Mouse (Mus musculus) hindbrain, embryonic 16.5 days (tissue): ENCODE data around the gene Lamc2. TPM values are rescaled to one million over a fixed set of nuclear protein-coding genes. Genes with fewer than 3 reads are reported as not detected.

Source experiments
- ATAC-seq: fragments of 200-750 bp; cut with Nextera tagmentation; 2 replicates; pipeline ENCODE4 v1.8.0; 2017; ENCODE audit warnings: moderate TSS enrichment, moderate library complexity
- H3K27ac ChIP-seq: fragments of 300-500 bp; sonication (generic); 2 replicates; pipeline ENCODE4 v1.5.1; 2014; ENCODE audit warnings: low read depth, mild to moderate bottlenecking, control low read depth, low read length, moderate library complexity
- H3K27me3 ChIP-seq: fragments of 300-500 bp; sonication (generic); replicated peaks from 2 replicates; pipeline ENCODE4 v1.6.1; 2014; ENCODE audit warnings: low read length; ENCODE audit not compliant: control insufficient read depth, insufficient read depth
- H3K36me3 ChIP-seq: fragments of 300-500 bp; sonication (generic); 2 replicates; pipeline ENCODE4 v1.6.1; 2014; ENCODE audit warnings: mild to moderate bottlenecking, low read length, moderate library complexity, mixed read lengths; ENCODE audit not compliant: control insufficient read depth, insufficient read depth
- H3K4me1 ChIP-seq: fragments of 300-500 bp; sonication (generic); 2 replicates; pipeline ENCODE4 v1.6.1; 2014; ENCODE audit warnings: low read depth, low read length; ENCODE audit not compliant: control insufficient read depth, insufficient read depth
- H3K4me2 ChIP-seq: fragments of 300-500 bp; sonication (generic); 2 replicates; pipeline ENCODE4 v1.6.1; 2014; ENCODE audit warnings: mild to moderate bottlenecking, low read length, control low read depth, moderate library complexity
- H3K4me3 ChIP-seq: fragments of 300-500 bp; sonication (generic); 2 replicates; pipeline ENCODE4 v1.5.1; 2014; ENCODE audit warnings: mild to moderate bottlenecking, low read length, control low read depth, moderate library complexity
- H3K9ac ChIP-seq: fragments of 300-500 bp; sonication (generic); 2 replicates; pipeline ENCODE4 v1.6.1; 2014; ENCODE audit warnings: low read depth, mild to moderate bottlenecking, control low read depth, low read length, moderate library complexity
- H3K9me3 ChIP-seq: fragments of 300-500 bp; sonication (generic); 2 replicates; pipeline ENCODE4 v1.6.1; 2014; ENCODE audit warnings: mild to moderate bottlenecking, low read length, moderate library complexity; ENCODE audit not compliant: control insufficient read depth
- whole genome bisulfite sequencing: fragments of 180-500 bp; shearing (Covaris S2); extraction: QIAGEN DNeasy Blood & Tissue Kit; methylation state at CpG from one replicate; pipeline ENCODE4 v1.1.7; 2014; 5-methylcytosine and 5-hydroxymethylcytosine counted together
- polyA plus RNA-seq: library from polyadenylated mRNA; unstranded; fragments of >200 nt; fragmentation: Nextera tagmentation; extraction: Ambion mirVana; gene quantifications from 2 replicates; pipeline ENCODE4 v1.2.1, GENCODE M21; 2015

Gene Lamc2
- polyA plus RNA-seq, 1 experiment from 2014 or later: 2.5 TPM

DNA sequence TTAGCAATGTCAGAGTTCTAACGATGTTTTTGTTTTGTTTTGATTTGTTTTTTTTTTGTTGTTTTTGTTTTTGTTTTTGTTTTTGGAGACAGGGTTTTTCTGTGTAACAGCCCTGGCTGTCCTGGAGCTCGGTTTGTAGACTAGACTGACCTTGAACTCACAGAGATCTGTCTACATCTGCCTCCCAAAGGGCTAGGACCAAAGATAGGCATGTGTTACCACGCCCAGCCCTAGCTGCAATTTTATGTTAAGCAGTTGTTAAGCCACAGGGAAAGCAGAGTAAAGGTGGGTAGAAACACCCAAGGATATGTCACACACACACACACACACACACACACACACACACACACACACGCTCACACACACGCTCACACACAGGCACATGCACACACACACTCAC lies 76.9 kb downstream of the Lamc2 start:
- Histone ChIP-seq H3K9ac (no peak overlapping the region), H3K9me3 (no peaks in the 10 kb centered on the region), H3K4me3 (no peak overlapping the region), H3K4me2 (no peak overlapping the region), H3K4me1 (peaks cover 5% of the 10 kb centered on the region; the same call in 1 of the 2 replicates), H3K27ac (no peak overlapping the region), H3K27me3 (no peaks in the 10 kb centered on the region), H3K36me3 (peaks cover 4% of the 10 kb centered on the region)
- 83% methylated on average over 5 of the region's 5 CpGs for WGBS
- ATAC-seq: no peak

DNA sequence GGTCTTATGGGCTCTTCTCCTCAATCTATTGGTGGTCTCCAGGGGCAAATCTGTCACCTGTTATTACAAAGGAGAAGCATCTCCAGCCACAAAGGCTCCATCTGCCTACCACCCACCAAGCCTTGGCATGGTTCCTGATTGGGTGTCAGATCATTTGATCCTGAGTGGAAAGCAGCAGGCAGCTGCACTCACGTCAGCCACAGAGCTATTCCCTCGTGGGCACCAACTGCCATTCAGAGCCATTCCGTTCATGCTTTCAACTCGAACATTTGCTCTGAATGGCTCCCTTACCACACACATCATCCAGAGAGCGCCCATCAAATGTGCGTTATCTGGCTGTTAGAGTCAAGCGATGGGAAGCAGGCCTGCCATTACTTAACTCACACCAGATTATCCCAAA lies 78.4 kb downstream of the Lamc2 start:
- H3K9me3 ChIP-seq: no peaks in the 10 kb centered on the region
- H3K4me1 ChIP-seq: peaks cover 5% of the 10 kb centered on the region; the same call in 1 of the 2 replicates
- H3K27me3 ChIP-seq: no peaks in the 10 kb centered on the region
- 23% methylated on average over 7 of the region's 7 CpGs for WGBS
- ATAC-seq: peak; percentile 76
- peaks cover 4% of the 10 kb centered on the region for H3K36me3 ChIP-seq
- no peak overlapping the region for H3K9ac ChIP-seq
- H3K4me3 ChIP-seq: no peak overlapping the region
- no peak overlapping the region for H3K4me2 ChIP-seq
- no peak overlapping the region for H3K27ac ChIP-seq

DNA sequence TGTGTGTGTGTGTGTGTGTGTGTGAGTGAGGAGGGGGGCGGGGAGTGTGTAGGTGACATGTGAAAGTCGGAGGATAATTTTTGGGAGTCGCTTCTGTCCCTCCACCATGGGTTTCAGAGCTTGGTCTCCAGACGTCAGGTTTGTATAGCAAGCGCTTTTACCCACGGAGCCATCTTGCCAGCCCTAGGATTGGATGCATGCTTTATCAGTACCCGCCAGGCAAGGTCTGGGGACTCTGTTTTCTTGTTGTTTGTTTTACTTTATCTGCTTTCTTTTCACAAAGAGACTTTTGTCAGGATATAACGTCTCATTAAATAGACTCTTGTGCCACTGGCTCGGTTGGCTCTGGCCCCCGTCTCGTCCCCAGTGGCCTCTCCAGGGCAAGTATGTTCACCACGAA lies 81.4 kb downstream of the Lamc2 start:
- 75% methylated on average over 10 of the region's 12 CpGs for WGBS
- Histone ChIP-seq H3K4me2 (no peak overlapping the region), H3K9me3 (no peaks in the 10 kb centered on the region), H3K27me3 (no peaks in the 10 kb centered on the region), H3K4me1 (peaks cover 5% of the 10 kb centered on the region; the same call in 1 of the 2 replicates), H3K4me3 (no peak overlapping the region), H3K9ac (no peak overlapping the region), H3K27ac (no peak overlapping the region), H3K36me3 (no peaks in the 10 kb centered on the region)
- no peak for ATAC-seq

DNA sequence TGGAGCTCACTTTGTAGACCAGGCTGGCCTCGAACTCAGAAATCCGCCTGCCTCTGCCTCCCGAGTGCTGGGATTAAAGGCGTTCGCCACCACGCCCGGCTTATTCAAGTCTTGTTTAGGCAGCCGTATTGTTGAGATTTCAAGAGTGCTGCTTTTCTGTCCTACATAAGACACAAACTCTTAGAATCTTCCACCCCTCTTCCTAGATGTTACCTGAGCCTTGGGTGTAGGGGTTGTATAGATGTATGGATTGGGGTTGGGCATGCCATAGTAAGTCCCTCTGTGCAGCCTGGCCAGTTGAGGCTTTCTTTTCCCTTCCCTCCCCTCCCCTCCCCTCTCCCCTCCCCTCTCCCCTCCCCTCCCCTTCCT lies 83.1 kb downstream of the Lamc2 start:
- no peak overlapping the region for H3K27ac ChIP-seq
- H3K27me3 ChIP-seq: no peaks in the 10 kb centered on the region
- no peak overlapping the region for H3K4me3 ChIP-seq
- no peaks in the 10 kb centered on the region for H3K36me3 ChIP-seq
- no peak overlapping the region for H3K4me2 ChIP-seq
- WGBS: 98% methylated on average over 7 of the region's 8 CpGs
- no peak overlapping the region for H3K9ac ChIP-seq
- peaks cover 5% of the 10 kb centered on the region; the same call in 1 of the 2 replicates for H3K4me1 ChIP-seq
- ATAC-seq: no peak
- H3K9me3 ChIP-seq: no peaks in the 10 kb centered on the region

DNA sequence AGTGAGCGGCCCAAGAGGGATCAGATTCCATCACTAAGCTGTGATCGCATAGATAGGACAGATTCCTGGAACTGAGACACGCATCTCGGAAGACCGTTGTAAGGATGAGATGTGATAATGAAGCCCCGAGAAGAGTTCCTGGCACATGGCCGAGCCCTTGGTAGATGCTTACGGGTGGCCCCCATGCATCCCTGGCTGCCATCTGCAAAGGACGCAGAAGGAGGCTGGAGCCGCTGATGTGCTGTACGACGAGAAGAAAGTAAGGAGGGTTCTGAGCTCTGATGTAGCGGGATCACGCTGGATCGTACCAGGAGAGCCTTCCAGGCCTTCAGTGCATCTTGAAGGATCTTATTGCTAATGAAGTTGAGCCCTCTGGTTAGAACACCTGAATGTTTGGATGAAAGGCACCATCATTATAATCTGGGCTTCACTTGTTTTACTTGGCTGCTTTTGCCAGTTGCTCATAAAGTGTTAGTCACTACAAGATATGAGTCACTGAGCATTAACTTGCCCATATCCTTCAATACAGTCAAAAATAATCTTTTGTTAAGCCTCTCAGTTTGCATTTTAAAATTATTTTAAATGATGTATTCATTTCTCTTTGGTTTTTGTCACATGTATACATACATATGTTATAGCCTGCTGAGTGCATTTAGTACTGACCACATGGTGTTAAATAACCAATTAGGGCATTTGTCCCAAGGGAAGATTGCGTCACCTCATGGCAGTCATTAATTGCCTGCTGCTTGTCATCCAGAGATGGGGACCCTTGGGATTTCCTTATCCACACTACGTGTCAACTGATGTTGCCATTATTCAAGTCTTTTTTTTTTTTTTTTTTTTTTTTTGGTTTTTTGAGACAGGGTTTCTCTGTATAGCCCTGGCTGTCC lies 83.7 kb downstream of the Lamc2 start:
- 92% methylated on average over 17 of the region's 17 CpGs for WGBS
- H3K9me3 ChIP-seq: no peaks in the 10 kb centered on the region
- no peaks in the 10 kb centered on the region for H3K36me3 ChIP-seq
- H3K4me3 ChIP-seq: no peak overlapping the region
- no peak overlapping the region for H3K9ac ChIP-seq
- H3K4me2 ChIP-seq: no peak overlapping the region
- 0 out of 2 replicates have a peak, but pooled peaks cover under 1% of the 10 kb centered on the region for H3K4me1 ChIP-seq
- no peaks in the 10 kb centered on the region for H3K27me3 ChIP-seq
- H3K27ac ChIP-seq: no peak overlapping the region
- no peak for ATAC-seq

DNA sequence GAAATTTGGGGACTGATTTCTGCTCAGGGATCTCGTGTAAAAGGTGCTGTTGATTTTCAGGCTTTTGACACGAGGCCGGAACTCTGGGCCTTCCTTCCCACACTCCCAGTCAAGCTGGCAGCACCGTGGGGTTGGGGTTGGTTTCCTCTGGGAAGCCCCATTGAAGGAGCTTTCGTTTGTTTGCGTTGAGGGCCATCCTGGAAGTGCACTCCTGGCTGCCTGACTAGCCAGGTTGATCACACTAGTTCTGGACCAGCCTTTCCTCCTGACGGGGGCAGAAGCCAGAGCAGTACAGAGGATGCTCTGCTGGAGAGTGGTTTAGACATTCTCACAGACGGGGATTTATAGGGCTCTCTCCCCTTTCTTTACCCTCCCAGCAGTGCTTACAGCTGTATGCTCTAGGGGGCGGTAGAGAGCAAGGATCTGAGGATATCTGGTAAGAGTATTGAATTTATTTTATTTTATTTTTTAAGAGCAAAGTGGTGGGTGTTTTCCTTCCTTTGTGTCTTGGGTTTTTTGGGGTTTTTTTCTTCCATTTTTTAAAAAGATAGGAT lies 84.8 kb downstream of the Lamc2 start:
- WGBS: 46% methylated on average over 9 of the region's 9 CpGs
- no peak overlapping the region for H3K4me3 ChIP-seq
- no peak overlapping the region for H3K27ac ChIP-seq
- no peaks in the 10 kb centered on the region for H3K27me3 ChIP-seq
- no peaks in the 10 kb centered on the region for H3K9me3 ChIP-seq
- H3K4me1 ChIP-seq: no peaks in the 10 kb centered on the region
- no peak for ATAC-seq
- H3K4me2 ChIP-seq: no peak overlapping the region
- H3K36me3 ChIP-seq: no peaks in the 10 kb centered on the region
- H3K9ac ChIP-seq: no peak overlapping the region

DNA sequence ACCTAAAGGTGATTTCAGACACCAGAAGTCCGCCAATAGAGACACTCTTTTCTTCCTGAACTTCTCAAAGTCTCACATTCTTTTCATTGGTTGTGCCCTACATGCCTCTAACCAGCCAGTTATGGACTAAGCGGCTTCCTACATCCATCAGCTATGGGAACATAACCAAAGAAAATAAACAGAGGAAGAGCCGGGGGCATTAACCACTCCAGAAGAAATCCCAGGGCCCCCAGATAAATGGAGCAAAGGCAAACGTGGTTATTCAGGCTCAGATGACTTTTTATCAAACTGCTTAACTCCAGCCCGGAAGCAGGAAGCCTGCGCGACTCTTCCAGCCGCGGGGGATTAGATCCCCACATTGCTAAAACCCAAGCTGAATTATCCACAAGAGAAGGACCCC lies 85.3 kb downstream of the Lamc2 start:
- ATAC-seq: no peak
- no peaks in the 10 kb centered on the region for H3K27me3 ChIP-seq
- no peak overlapping the region for H3K9ac ChIP-seq
- H3K4me1 ChIP-seq: no peaks in the 10 kb centered on the region
- no peak overlapping the region for H3K4me2 ChIP-seq
- H3K36me3 ChIP-seq: no peaks in the 10 kb centered on the region
- no peaks in the 10 kb centered on the region for H3K9me3 ChIP-seq
- 64% methylated on average over 9 of the region's 9 CpGs for WGBS
- no peak overlapping the region for H3K4me3 ChIP-seq
- H3K27ac ChIP-seq: no peak overlapping the region

DNA sequence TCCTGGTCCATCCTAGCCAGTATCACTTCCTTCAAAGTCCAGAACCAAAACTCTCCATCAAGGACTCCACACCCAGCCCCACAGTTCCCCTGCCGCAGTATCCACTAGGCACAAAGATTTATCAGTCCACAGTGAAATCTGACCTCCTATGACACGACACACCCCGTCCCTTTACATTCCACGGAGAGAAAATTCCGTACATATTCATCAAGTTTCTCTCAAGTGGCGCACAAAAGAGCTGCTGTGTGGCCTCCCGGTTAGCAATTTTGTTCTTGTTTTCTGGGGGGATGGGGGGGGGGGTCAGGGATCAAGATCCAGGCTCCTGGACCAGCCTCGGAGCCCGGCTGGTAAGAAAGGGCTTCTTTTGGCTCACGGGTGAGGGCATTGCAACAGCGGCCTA lies 87.7 kb downstream of the Lamc2 start:
- no peak overlapping the region for H3K27ac ChIP-seq
- WGBS: 36% methylated on average over 11 of the region's 11 CpGs
- H3K4me2 ChIP-seq: no peak overlapping the region
- H3K4me1 ChIP-seq: no peaks in the 10 kb centered on the region
- no peaks in the 10 kb centered on the region for H3K9me3 ChIP-seq
- no peak for ATAC-seq
- H3K27me3 ChIP-seq: 0 out of 2 replicates have a peak, but pooled peaks cover 3% of the 10 kb centered on the region
- H3K9ac ChIP-seq: no peak overlapping the region
- no peaks in the 10 kb centered on the region for H3K36me3 ChIP-seq
- no peak overlapping the region for H3K4me3 ChIP-seq

DNA sequence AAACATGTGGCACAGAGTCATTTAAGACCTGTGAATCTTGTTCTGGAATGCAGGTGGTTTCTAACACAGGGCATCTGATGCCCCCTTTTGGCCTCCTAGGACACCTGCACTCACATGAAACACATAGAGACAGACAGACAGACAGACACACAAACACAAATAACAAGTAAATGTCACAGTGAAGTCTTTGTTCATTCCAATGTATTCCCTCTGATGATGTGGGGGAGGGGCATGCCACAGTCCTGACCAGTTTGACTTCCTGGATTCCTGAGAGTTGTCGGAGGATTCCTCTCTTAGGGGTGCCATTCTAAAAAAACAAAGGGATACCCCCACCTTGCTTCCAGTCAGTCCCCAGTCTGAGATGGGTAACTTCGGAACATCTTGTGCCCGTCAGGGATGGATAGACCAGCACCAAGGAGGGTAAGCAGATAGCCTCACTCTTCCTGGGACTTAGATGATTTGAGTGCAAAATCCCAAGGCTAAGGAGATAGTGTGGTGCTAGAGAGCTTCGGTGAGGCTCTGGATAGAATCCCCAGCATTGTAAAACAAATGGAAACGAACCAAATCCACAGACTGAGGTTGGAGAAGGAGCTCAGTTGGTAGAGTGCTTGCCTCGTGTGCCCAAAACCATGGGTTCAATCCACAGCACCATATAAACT lies 89.1 kb downstream of the Lamc2 start:
- 93% methylated on average over 6 of the region's 6 CpGs for WGBS
- no peak for ATAC-seq
- no peaks in the 10 kb centered on the region for H3K9me3 ChIP-seq

More for the DNA sequence above, 89.1 kb downstream of the Lamc2 start:
- H3K4me1 ChIP-seq: no peaks in the 10 kb centered on the region
- H3K4me3 ChIP-seq: no peak overlapping the region
- H3K27ac ChIP-seq: no peak overlapping the region
- 0 out of 2 replicates have a peak, but pooled peaks cover 3% of the 10 kb centered on the region for H3K27me3 ChIP-seq
- H3K36me3 ChIP-seq: no peaks in the 10 kb centered on the region
- no peak overlapping the region for H3K4me2 ChIP-seq
- no peak overlapping the region for H3K9ac ChIP-seq
